Mouse (Mus musculus): ENCODE results near the gene Atp2b1.

DNA sequence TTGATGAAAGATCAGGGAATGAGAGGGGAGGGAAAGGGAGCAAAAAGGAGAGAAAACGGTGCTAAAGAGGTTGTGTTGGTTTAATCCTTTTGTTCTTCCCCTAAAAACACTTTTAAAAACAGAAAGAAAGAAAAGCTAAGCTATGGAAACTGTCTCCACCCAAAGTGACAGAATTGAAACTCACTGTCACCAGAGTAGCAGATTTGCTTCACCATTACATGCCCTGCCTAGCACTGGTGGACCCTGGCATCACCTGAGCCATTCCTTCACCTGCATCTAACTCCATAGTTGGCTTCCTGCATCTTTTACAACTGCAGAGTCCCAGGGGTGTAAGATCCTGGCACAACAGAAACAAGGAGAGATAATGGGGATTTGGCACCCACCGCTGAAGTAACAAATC is 35.6 kb upstream of the Atp2b1 start:
- no peak for TF ChIP-seq POLR2A (IDR thresholded peaks at IDR 0.05; ENCODE audit: low read depth, low read length)
- TF ChIP-seq CTCF (IDR thresholded peaks at IDR 0.05; ENCODE audit: extremely low read depth, insufficient read depth, insufficient read length, insufficient replicate concordance) = no peak

Measured in spleen, adult 2 months (tissue).